Mouse (Mus musculus) spleen, postnatal 36 days (tissue): ENCODE measurements at regions not wholly inside any gene's neighbourhood (a gene's known extent, or its start where the extent isn't known, plus 50 kb on each side); places are given as distances from the start of the nearest gene placed in this dataset.

Source experiments
- DNase-seq, 2 experiments: peaks; one replicate each; pipeline ENCODE4 v3.0.0; 2022; ENCODE audit warnings: low spot score in 2 of 2, mixed read lengths in 1 of 2

GRCm38 (mm10) chr16:12901996-12902319, 207.5 kb upstream of the Ercc4 start:
- no peak for DNase-seq

DNA sequence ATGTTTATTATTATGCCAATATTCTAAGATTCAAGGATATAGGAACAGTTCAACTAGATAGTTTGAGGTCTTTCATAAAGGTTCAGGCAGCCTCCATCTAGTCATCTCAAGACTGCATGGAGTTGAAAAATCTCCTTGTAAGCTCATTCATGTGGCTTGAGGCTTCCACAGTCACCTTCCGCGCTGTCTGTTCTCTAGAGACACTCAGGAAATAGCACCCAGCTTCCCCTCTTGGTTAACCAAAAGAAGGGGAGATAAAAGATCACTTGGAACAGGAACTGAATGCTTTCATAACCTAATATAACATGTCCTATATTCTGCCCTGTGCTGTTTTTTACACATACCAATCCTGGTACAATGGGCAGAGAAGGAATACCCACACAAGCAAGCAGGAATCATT, 206.3 kb upstream of the Ercc4 start:
- DNase-seq: no peak

- DNase-seq: no peak
Observed at GRCm38 (mm10) chr16:12904937-12905336, 204.5 kb upstream of the Ercc4 start.

DNA sequence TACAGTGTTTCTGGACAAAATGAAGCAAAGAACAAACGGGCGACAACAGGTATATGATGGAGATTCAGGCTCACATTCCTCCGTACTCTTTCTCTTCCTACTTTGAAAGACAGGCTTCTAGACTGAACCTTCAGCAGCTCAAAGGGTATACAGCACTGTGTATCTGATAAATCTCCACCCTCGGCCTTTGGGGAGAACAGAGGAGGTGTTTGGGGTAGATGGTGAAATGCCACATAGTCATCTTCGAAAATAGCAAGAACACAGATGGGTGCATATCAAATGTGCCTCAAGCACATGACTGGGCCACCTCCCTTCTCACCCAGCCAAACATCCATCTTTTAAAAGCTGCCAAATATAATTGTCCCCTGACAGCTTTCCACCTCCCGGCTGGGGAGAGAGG, 184.8 kb upstream of the Ercc4 start:
- no peak for DNase-seq

DNA sequence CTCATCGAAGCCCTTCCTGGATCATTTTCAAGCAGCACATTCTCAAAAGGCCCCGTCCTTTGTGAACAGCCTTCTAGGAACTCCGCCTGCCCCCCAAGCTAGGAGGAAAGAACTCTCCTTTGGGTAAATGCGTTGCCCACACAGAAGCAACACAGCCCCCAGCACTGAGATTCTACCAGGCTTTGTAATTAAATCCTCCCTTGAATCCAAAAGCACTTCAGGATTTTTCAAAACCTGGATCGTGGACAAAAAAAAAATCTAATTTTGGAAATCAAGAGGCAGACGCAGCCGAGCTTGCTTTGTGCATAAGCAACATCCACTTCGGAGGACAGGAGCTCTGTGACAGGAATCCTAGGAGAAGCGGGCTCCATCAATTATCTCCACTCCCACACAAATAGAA, 183.6 kb upstream of the Ercc4 start:
- no peak for DNase-seq

- no peak for DNase-seq
Observed at GRCm38 (mm10) chr16:12931111-12931510, 178.4 kb upstream of the Ercc4 start.

- DNase-seq: no peak
Observed at GRCm38 (mm10) chr16:12932959-12933358, 176.5 kb upstream of the Ercc4 start.

DNA sequence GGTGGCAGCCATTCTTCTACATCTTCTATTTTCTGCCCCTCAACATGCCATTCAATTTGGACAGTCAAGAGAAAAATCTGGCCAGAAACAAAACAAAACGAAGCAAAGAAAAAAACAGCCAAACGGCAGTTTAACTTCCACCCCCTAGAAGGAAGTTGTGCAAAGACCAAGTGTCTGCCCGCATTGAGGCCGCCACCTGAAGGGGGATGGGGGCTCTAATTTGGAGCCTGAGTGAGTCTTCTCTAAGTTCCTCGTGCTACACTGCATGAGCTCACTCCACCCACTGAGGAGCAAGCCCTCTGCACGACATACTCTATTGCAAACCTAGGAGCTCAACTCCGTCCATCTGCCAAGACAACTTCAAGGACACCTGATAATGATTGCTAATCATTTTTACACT, 174.9 kb upstream of the Ercc4 start:
- DNase-seq: peak in 1 of 2 experiments; percentile 3

- DNase-seq: no peak
Observed at GRCm38 (mm10) chr16:12935266-12935665, 174.2 kb upstream of the Ercc4 start.

GRCm38 (mm10) chr16:12936571-12936970, 172.9 kb upstream of the Ercc4 start:
- no peak for DNase-seq

GRCm38 (mm10) chr16:12938563-12938962, 170.9 kb upstream of the Ercc4 start:
- DNase-seq: no peak

- no peak for DNase-seq
Observed at GRCm38 (mm10) chr16:12951176-12951575, 158.3 kb upstream of the Ercc4 start.

DNA sequence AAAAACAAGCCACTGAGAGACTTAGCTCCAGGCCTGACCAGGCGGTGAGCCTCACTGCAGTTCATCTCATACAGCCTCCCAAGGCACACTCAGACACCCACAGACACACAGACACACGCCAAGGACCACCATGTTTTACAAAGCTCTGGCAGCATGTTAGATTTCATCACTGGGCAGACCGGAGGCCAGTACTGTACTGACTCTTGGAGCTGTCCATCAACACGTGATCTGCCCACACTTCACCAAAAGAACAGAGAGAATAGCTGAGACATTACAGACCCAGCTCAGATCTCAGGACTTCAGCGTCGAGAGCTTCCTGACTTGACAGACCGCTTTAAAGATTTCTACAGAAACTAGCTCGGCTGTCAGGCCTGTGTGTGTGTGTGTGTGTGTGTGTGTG, 155.5 kb upstream of the Ercc4 start:
- no peak for DNase-seq

GRCm38 (mm10) chr16:12956416-12956815, 153.1 kb upstream of the Ercc4 start:
- DNase-seq: no peak

GRCm38 (mm10) chr16:12960885-12961284, 148.6 kb upstream of the Ercc4 start:
- DNase-seq: no peak

- no peak for DNase-seq
Observed at GRCm38 (mm10) chr16:12982681-12983080, 126.8 kb upstream of the Ercc4 start.

DNA sequence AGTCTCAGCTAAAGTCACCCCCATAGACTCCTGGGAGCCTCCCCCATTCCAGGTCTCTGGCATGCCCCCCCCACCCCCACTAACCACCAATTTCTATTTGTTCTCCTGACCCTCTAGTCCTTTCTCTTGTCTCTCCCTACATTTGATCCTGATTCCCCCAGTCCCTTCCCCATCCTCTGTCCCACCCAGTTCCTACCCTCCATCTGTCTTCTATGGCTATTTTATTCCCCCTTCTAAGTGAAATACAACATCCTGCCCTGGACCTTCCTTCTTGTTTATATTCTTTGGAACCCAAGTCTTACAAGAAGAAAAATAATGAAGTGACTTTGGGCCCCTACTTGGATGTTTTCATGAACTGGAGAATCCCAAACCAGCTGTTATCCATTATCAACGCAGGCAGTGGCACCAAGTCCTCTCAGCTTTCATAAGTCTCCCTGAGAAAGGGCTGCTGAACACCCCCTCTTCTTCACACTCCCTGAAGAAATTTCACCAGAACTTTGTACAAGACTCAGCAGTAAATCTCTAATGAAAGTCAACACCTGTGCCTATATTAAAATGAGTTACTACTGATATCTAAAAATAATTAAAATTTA, 108.1 kb upstream of the Ercc4 start:
- no peak for DNase-seq

DNA sequence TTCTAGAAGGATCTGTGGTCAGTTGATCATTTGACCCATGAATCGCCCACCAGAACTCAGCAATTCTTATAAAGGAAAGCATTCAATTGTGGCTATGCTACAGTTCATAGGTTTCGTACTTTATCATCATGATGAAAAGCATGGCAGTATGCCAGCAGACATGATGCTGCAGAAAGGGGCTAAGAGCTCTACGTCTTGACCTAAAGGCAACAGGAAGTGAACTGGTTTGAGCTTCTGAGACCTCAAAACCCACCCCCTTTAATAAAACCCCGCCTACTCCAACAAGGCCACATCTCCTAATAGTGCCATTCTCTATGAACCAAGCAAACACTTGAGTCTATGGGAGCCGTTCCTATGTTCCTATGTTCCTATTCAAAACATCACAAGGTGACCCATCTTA, 96.6 kb upstream of the Ercc4 start:
- DNase-seq: no peak

GRCm38 (mm10) chr16:13013891-13014644, 95.4 kb upstream of the Ercc4 start:
- no peak for DNase-seq

- DNase-seq: no peak
Observed at GRCm38 (mm10) chr16:13022875-13023274, 86.6 kb upstream of the Ercc4 start.

GRCm38 (mm10) chr16:13025393-13025792, 84.1 kb upstream of the Ercc4 start:
- DNase-seq: no peak

GRCm38 (mm10) chr16:13034136-13034535, 75.3 kb upstream of the Ercc4 start:
- no peak for DNase-seq

GRCm38 (mm10) chr16:13036596-13036995, 72.9 kb upstream of the Ercc4 start:
- no peak for DNase-seq
